Mouse (Mus musculus) bone marrow macrophage, adult 2 months (primary cell): ENCODE measurements at regions not wholly inside any gene's neighbourhood (a gene's known extent, or its start where the extent isn't known, plus 50 kb on each side); places are given as distances from the start of the nearest gene placed in this dataset.

ENCODE experiments used
- CTCF ChIP-seq: IDR thresholded peaks from 2 replicates; pipeline ENCODE4 v1.5.1; 2012; ENCODE audit warnings: low read depth, mild to moderate bottlenecking, low read length, moderate library complexity
- POLR2A ChIP-seq: IDR thresholded peaks from 2 replicates; pipeline ENCODE4 v1.6.1; 2012; ENCODE audit warnings: mild to moderate bottlenecking, low read depth, low read length, borderline replicate concordance

DNA sequence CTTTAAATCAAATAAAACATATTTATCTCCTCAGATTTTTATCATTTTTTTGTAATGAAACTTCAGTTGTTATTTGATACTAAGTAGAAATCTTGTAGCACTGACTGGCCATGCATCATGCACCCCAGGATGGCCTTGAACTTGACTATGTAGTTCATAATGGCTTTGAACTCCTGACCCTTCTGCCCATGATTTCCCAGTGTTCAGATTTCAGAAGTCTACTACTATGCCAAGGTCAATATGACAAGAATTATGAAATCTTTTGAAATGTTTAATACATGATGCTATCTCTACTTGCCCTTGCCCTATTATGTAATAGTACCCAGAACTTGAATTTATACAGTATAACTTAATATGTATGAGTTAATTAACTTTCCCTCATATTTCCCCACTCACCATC, 200.2 kb downstream of the Kctd12 start:
- TF ChIP-seq POLR2A (no peak), CTCF (no peak)
